Mouse (Mus musculus) spleen, adult 18-20 months (tissue): ENCODE data around the gene Cyp11a1.

ENCODE experiments used
- DNase-seq, 2 experiments: peaks; one replicate each; pipeline ENCODE4 v3.0.0; 2022; ENCODE audit warnings: mixed read lengths in 2 of 2

Gene Cyp11a1

DNA sequence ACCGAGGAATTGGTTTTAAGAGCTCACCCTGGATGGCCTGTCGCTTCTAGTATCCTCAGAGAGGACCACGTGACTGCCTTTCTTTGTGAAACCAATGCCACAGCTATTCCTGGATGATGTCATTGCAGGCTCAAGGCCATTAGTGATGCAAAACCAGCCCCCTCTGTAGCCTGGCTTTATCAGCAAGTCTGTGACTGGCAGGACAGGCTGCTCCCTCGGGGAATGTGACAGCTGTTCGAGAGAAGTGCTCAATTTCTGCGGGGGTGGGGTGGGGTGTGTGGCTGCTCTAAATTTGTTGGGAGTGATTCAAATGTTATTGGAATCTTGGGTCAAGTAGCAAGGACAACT lies 2.8 kb downstream of the Cyp11a1 start:
- no peak for DNase-seq

DNA sequence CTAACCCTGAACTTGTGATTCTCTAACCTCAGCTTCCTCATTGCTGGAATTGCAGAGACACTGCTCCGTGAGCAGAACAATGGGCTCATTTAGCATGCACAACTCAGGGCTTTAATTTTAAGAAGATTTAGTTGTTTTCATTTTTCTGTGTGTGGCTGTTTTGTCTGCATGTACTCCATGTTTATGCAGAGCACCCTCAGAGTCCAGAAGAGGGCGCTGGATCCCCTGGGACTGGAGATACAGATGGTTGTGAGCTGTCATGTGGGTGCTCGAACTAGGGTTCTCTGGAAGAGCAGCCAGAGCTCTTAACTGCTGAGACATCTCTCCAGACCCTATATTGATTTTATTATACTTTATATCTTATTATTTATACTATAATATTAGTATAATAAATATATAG lies 3.4 kb downstream of the Cyp11a1 start:
- no peak for DNase-seq

DNA sequence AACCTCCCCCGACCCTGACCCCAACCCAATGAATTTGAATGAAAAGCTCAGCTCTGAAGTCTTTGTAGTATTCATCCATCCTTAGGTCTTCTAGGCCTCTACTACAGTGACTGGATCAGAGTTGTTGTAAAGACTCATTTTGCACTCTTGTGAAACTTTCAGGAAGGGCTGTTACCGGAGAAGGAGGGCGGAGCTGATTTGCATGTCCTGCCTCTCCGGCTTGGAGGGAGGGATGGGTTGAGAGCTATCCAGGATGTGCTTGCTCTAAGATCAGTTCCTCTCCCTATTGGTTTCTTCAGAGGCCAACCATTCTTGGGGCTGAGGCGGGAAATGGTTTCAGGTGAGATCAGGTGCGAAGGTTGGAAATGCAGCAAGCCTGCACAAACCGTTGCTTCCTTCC lies 4.8 kb downstream of the Cyp11a1 start:
- no peak for DNase-seq

DNA sequence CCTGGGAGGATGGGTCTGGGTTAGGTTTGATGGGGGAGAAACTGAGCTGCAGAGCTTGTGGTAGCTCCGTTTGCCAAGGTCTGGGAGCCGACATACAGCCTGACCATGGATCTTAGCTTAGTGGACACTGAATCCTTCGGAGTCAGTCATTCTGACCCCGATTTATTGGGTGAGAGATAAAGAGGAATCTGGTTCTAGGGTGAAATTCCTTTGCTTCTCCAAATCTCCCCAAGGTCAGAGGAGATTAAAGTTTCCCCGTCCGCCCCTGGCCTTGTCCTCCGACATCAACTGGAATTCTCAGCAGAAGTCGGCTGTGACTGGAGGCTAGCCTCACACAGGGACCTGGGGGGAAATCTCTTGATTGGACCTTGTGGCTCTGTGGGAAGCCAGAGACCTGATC lies 5.3 kb downstream of the Cyp11a1 start:
- no peak for DNase-seq

DNA sequence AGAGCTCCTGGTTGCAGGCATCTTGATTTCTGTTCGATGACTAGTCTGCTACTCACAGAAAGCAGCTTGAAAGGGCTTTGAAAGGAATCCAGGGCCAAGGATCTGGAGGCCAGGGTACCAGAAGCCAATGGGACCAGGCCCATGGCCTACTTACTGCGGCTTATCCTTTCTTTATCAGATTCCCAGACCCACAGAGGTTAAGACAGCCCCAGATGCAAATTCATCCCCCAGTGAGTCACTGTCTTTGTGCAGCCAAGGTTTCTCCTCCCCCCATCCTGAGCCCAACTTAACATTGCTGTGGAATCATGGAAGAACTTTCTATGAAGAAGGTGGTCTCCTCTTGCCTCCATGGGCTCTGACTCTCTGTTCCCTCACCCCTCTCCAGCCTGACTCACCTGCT lies 6.3 kb downstream of the Cyp11a1 start:
- DNase-seq = no peak

DNA sequence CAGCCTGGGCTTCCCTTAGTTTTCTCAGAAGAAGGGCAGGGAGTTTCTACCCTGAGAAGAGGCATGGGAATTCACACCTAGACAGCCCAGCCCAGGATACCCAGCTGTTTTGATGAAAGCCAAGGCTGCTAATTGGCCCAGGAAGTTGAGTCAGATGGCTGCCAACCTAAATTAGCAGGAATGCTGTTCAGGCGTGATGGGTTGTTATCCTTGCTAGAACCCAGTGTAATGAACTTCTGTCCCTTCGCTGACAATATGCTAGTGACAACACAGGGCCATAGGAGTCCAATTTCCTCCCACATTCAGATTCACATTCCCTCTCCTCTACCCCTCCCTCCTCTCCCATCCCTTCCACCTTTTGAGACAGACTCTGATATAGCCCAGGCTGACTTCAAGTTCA lies 6.7 kb downstream of the Cyp11a1 start:
- no peak for DNase-seq

DNA sequence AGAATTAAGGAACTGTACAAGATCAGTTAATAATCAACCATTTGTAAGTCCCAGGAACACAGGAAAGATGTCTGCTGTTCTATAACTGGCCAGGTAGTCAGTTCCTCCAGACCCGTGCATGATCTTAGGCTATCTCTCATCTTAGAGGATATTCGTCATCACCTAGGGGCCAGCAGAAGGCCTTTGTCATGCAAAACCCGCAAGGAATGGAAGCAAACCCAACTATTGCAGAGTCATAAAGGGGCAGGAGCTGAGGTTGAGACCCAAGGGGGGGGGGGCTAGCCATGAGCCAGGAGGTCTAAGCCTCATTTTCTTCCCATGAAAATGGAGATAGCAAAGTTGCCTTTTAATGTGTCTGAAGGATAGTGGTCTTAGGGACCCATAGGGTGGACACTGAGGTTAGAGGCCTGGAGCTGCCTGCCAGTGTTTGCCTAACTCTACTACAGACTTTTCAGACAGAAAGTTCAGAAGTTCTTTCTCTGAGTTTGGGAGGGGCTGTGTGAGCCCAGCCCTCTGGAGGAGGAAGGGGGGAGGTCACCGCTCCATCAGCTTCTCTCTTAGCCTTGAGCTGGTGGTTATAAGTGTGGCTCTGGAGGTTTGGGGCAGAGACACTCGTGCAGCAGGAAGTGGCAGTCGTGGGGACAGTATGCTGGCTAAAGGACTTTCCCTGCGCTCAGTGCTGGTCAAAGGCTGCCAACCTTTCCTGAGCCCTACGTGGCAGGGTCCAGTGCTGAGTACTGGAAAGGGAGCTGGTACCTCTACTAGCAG lies 8.4 kb downstream of the Cyp11a1 start:
- no peak for DNase-seq

DNA sequence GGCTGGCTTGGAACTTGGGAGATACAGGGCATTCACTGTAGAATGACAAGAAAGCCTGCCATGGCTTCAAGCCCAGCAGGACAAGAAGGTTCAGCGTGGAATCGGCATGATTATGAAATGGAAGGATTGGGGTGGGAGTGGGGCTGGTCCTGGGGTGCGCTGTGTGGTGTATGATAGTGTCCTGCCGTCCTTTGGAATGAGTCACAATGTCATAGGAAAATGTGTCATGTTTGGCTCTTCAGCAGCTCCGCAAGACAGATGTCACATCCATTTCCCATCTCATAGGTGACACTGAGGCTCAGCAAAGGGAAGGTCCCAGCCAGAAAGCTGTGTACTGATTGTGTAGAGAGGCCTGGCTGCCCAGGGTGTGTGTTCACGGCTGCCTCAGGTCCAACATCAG lies 9.6 kb downstream of the Cyp11a1 start:
- DNase-seq = no peak

DNA sequence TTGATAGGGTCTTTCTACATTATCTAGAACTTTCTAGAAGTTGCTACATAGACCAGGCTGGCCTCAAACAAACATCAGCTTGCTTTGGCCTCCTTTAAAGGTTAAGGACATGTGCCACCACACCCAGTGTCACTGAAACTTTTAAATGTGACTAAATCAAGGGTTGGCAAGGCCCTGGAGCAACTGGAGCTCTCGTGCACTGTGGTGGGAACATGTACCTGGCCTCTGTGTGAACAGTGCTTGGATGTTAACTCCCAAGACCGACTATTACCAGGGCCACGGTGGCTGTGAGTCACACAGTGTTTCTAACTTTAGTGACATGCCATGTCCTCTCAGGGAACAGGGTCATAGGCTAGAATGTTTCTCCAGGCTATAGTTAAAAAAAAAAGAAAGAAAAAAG lies 10.8 kb downstream of the Cyp11a1 start:
- no peak for DNase-seq

DNA sequence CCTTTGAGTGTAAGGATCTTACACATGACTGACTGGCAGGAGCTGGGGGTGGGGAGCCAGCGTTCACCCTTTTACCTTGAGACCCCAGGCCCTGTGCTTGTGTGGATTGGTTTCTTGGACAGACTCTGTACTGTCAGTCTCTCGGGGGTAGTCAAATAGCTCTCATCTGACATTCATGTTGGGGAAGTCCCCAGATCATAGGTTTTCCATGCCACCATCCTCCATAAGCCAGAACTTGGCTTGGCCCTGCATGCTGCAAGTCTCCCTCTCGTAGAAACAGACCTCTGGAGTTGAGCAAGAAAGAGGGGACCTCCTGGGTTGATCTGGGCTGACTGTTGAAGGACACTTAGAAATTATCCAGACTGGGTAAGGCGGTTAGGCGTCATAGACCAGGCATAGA lies 12.2 kb downstream of the Cyp11a1 start:
- no peak for DNase-seq

DNA sequence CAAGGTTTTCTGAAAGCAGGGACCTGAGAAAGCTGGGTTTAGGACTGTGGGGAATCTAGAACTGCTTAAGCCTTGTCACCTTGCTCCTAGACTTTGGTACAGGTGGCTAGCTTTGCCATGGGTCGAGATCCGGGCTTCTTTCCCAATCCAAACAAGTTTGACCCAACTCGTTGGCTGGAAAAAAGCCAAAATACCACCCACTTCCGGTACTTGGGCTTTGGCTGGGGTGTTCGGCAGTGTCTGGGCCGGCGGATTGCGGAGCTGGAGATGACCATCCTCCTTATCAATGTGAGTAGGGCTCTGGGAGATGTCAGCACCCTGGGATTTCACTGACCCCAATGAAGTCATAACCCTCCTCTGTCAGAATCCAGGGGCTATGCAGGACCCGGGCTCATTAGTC lies 19.8 kb downstream of the Cyp11a1 start:
- DNase-seq = no peak

DNA sequence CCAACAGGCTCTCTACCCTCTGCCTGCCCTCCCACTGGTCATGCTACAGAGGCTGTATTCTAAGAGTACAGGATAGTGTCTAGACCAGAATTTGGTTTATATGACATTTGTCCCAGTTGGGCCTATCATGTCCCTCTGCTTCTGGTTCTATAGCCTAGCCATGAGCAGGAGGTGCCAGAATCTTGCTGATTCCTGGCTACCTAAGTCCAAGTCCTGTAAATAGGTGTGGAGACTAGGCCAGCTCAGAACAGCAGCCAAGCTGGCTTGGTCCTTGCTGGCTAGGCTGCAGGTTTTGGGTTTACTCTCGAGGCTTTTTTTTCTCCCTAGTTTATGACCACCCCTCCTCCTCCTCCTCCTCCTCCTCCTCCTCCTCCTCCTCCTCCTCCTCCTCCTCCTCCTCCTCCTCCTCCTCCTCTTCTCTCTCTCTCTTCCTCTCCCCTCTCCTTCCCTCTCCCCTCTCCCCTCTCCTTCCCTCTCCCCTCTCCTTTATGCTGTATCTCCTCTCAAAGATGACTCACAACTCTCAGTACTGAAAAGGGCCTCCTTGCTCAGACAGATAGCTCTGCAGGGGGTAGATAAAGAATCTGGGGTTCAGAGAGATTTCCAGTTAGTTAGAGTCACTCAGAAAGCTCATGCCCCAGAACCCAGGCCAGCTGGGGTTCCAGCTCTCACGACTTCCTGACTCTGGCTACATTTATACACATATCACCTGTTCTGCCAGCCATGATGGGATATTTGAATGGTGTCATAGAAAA lies 21.4 kb downstream of the Cyp11a1 start:
- no peak for DNase-seq

DNA sequence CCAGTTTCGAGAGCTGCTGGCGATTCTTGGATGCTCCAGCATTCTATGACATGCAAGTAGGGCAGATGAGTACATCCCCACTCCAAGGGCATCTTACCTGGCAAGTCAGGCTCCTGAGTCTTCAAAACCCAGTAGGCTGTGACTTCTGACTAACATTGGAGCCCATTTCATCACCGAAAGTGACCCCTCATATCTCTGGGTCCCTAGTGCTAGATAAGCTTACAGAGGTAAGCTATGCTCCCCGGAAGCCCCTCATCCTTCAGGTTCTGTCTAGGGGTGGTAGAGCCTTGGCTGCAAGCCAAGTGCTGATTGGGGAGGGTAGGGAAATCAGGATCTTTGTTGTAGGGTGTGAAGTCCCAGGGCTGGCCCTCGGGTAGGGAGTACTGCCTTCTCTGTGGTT lies 22.6 kb downstream of the Cyp11a1 start:
- no peak for DNase-seq

DNA sequence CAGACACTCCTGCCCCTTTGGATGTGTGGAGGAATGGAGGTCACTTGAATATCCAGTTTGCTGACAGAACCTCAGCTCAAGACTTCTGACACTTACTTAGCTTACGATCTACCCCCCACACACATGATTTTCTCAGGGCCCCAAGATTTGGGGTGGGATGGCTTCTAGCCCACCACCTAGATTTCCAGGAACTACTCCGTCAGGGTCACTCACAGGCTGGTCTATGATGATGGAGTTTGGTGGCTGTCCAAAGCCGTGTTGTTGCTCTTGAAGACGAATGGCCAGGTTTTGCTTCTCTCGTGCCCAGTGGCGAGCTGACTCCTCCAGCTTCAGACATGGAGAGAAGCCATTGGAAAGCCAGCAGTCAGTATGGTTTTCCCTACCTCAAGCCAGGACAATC lies 23.4 kb downstream of the Cyp11a1 start:
- DNase-seq = no peak

DNA sequence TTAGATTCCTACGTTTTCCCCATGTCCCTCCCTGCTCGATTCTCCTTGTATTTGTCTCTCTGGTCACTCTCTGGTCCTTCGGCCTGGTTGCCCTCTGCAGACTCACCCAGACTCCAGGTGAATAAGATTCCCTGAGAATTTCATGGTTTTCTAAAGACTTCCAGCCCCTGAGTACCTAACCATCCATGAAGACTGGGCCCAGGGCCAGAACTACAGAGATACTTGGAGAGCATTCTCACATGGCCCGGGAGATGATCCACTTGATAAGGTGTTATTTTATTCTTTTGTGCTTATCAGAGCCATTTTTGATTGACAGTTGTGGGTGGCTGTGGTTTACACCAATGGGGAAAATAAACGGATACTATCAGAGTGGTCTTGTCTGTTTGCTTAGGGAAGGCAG lies 25.7 kb downstream of the Cyp11a1 start:
- no peak for DNase-seq

DNA sequence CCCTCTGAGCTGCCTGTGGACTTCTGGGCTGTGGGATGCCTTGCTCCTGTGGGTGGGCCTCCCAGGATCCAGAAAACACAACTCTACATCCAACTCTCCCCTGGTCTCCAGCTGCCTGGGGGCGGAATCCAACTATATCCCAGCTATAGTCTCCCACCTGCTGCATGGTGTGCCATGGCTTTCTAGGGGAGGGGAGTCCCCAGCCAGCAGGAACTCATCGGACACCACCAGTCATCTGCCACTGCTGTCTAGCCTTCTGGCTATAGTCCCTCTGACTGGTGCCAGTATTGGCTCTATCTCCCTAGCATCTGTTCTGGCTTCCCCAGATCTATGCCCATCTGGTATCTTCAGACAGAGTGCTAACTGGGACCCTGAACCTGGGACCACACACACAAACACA lies 29.3 kb downstream of the Cyp11a1 start:
- DNase-seq = no peak

DNA sequence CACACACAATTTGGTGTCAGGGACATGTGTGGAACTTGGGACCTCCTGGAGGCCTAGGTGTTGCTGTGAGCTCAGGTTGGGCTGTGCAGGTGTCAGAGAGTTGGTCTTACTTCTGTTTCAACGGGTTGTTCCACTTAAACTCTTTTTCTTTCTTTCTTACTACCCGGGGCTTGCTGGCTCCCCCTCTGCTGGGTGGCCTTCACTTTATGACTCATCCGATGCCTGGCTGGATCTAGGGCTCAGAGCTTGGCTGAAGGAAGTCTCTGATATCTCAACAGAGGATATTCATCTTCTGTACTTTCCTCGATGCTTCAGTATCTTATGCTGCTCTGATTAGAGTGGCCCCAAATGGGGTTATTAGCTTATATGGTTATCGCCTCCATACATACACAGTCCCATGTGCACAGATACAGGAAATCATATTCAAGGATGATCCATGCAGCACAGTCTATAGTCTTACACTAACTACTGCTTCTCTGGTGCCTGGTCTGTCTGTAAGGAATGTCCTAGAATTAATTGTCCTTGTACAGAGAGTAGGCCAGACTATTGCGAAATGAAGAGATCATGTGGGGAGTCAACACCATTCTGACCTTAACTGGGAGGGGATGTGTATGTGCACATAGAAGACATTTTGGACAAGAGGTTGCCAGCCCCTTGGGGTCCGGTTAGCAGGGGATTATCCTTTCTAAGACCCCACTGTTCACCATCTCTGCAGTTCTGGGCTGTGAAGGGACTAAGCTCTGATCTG lies 29.9 kb downstream of the Cyp11a1 start:
- no peak for DNase-seq

DNA sequence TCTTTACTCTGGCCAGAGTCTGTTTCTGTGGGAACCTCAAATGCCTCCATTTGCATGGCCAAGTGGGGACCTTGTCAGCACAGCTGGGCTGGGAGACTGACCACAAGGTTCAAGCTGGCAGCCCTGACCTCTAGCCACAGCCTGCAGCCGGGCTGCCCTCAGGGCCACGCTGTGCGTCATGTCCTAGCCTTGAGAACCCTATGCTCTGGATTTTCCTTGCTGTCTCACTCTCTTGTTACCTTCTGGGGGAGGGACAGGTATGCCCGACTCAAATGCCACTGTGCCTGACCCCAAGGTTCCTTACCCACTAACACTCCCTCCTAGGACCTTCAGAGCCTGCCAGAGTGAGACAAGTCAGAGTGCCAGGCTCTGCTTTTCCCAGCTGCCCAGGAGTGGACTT lies 30.8 kb downstream of the Cyp11a1 start:
- DNase-seq = no peak

DNA sequence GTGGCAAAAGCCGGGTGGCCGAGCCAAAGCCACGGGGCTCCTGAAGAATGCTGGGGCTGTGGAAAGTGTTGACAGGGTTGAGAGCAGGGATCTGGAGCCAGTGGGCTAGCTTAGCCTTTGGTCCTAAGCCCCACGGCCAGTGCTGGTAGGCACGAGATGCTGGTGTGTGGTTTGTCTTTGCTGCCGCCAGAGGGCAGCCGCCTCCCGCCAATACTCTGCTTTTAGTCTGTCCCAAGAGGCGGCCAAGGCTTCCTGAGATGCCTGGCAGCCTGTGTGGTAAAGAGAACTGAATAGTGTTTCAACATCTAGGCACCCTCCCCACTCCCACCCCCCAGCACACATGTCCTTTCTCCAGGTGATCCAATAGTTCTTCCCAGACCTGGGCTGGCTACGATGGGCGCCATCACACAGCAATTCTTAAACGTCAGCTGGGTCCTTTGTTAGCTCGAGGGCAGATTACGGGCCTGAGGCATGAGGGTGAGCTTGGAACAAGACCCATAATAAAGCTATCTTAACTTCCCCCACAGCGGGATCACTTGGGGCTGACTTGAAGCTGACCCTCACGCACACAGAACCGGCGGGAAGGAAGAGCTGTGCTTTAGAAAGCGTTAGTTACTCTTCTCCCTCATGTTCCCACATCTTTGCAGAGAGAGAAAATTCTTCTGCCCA lies 32.4 kb downstream of the Cyp11a1 start:
- peak; percentile 39 to 72 for DNase-seq

DNA sequence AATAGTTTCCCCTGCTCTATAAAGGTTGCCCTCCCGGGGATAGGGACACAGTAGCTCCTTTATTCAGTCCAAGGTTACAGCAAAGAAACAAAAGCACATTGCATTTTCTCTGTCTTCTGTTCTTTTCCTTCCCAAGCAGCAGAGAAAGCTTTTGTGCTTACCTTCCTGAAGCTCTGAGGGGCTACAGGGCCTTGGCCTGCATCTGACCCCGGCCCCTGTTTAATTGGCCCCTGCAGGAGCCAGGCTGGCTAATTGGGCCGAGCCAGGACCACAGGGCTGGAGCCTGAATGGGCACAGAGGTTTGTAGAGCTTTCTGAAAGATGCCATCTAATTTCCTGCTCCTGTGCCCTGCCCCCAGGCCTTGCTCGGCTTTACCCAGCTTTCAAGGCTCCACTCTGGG lies 34.8 kb downstream of the Cyp11a1 start:
- DNase-seq = no peak

DNA sequence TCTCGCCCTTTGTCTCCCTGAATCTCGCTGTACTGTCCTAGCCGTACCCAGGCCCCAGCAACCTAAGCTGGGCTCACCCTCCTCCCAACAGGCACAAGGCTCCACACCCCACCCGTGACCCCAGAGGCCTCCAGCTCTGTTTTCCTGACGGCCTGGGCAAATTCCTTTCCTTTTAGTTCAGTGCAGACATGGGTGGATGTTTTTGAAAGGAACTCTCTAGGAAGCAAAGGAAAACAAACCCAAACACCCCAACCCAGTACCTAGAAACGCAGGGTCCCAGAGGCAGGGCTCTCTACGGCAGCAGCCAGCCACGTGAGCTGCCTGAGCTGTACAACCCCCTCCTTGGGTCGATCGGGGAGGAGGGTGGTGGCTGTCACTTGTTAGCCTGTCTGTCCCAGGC lies 36.2 kb downstream of the Cyp11a1 start:
- no peak for DNase-seq

DNA sequence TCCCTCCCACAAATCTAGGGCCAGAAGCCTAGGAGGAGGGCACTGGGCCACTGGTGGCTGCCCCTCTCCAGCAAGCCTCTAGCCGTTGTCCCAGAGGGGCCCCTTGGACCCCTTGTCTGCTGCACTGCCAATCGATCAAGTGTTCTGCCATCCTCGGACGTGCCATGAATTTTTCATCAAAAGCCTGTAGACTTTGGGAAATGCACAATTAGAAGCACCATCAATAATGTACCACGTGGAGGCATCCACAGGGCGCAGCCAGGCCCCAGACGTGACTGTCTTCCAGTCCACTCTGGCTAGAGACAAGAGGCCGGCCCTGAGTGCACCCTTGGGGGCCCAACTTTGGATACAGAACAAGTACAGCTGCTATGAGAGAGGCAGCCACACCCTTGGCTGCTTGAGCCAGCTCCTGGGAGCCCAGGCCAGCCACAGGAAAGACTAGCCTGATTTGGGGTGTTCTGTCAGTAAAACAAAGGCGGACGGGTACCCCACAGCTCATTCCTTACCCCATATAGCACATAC lies 37.3 kb downstream of the Cyp11a1 start:
- DNase-seq = no peak

DNA sequence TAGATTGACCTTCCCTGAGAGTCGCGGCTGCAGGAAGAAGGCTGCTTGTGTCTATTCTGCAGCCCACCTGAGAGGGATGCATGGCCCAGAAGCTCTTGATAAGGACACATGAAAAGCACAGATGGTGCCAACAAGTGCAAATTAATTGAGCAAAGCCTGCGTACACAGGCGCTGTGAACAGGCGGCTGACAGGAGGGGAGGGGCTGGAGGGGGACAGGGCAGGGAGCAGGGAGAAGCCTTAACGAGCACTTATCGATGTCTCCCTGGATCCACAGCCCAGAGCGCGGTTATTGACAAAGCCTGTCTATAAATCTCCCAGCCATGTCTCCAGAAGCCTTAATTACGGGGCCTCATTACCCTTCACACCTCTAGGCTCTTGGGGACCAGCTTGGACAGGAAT lies 38.6 kb downstream of the Cyp11a1 start:
- DNase-seq = no peak
